Mouse (Mus musculus) kidney, embryonic 14.5 days (tissue): ENCODE data around the gene Kidins220. TPM values are rescaled to one million over a fixed set of nuclear protein-coding genes. Genes with fewer than 3 reads are reported as not detected.

Experiments used
- ATAC-seq: fragments of 200-750 bp; cut with Nextera tagmentation; 2 replicates; pipeline ENCODE4 v1.8.0; 2017; ENCODE audit warnings: moderate number of reproducible peaks, mild to moderate bottlenecking, moderate TSS enrichment, moderate library complexity; ENCODE audit not compliant: low FRiP score, low TSS enrichment
- H3K27ac ChIP-seq: fragments of 300-500 bp; sonication (generic); 2 replicates; pipeline ENCODE4 v1.5.1; 2014; ENCODE audit warnings: low read depth, mild to moderate bottlenecking, low read length, moderate library complexity, mixed read lengths
- H3K27me3 ChIP-seq: fragments of 300-500 bp; sonication (generic); 2 replicates; pipeline ENCODE4 v1.6.1; 2014; ENCODE audit warnings: mild to moderate bottlenecking, low read length; ENCODE audit not compliant: control insufficient read depth, insufficient read depth
- H3K36me3 ChIP-seq: fragments of 300-500 bp; sonication (generic); 2 replicates; pipeline ENCODE4 v1.6.1; 2014; ENCODE audit warnings: low read length, mixed read lengths; ENCODE audit not compliant: control insufficient read depth, insufficient read depth
- H3K4me1 ChIP-seq: fragments of 300-500 bp; sonication (generic); 2 replicates; pipeline ENCODE4 v1.6.1; 2014; ENCODE audit warnings: low read length, mixed read lengths; ENCODE audit not compliant: control insufficient read depth, insufficient read depth
- H3K4me2 ChIP-seq: fragments of 300-500 bp; sonication (generic); replicated peaks from 2 replicates; pipeline ENCODE4 v1.6.1; 2014; ENCODE audit warnings: low read depth, mild to moderate bottlenecking, low read length
- H3K4me3 ChIP-seq: fragments of 300-500 bp; sonication (generic); 2 replicates; pipeline ENCODE4 v1.5.1; 2014; ENCODE audit warnings: mild to moderate bottlenecking, low read length
- H3K9ac ChIP-seq: fragments of 300-500 bp; sonication (generic); 2 replicates; pipeline ENCODE4 v1.6.1; 2014; ENCODE audit warnings: low read depth, mild to moderate bottlenecking, low read length, moderate library complexity
- H3K9me3 ChIP-seq: fragments of 300-500 bp; sonication (generic); 2 replicates; pipeline ENCODE4 v1.6.1; 2016; ENCODE audit warnings: low read length; ENCODE audit not compliant: control insufficient read depth
- WGBS: fragments of 180-500 bp; shearing (Covaris S2); extraction: QIAGEN DNeasy Blood & Tissue Kit; methylation state at CpG from one replicate; pipeline ENCODE4 v1.1.7; 2014; 5-methylcytosine and 5-hydroxymethylcytosine counted together
- polyA plus RNA-seq: library from polyadenylated mRNA; unstranded; fragments of >200 nt; fragmentation: Nextera tagmentation; extraction: Ambion mirVana; gene quantifications from 2 replicates; pipeline ENCODE4 v1.2.1, GENCODE M21; 2014

Gene Kidins220
- polyA plus RNA-seq, 1 experiment from 2014 or later, result 38.2 TPM

DNA sequence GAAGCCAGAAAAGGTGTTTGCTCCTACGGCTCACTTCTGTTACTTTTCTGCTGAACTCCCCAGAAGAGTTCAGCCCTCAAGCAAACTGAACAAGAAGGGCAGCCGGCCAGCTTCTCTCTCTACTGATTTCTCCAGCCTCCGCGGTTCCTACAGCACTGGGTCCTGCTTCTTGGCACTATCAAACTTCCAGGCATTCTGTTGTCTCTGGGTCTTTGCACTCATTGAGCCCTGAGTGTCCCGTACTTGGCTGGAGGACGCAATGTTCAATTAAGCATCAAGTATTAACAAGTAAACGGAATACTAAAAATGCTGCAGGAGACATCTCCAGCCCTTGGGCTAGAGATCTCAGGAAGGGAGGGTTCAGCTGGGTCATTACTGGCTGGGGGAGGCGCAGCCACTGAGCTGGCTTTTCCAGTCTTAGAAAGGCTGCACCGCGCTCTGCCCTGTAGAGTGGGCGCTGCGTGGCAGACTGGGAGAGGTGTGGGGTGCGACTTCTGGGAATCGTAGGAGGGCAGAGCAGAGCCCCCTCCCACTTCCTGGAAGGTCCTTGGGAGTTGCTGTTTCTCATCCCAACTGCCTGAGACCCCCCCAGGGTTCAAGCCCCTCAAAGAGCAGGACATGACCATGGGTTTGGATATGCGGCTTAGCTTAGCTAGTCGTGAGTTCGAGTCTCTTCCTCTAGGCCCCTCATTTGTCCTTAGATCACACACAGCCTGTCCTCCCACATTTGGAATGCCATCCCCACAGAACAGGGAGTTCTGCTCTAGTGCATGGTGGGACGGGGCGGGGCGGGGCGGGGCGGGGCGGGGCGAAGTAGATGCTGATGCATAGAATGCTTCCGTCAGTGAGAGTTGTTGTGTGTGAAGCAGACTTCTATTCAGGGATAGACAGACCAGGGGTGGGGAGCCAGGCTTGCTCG is 108.8 kb downstream of the Kidins220 start:
- 0 out of 2 replicates have a peak, but pooled peaks cover 5% of the 10 kb centered on the region for H3K4me1 ChIP-seq
- H3K27me3 ChIP-seq, result no peaks in the 10 kb centered on the region
- peak overlapping the region; percentile 21; the same call in 1 of the 2 replicates for H3K4me2 ChIP-seq
- H3K9me3 ChIP-seq, result no peaks in the 10 kb centered on the region
- 0 out of 2 replicates have a peak, but pooled peaks have one; percentile 64 for ATAC-seq
- no peaks in the 10 kb centered on the region for H3K36me3 ChIP-seq
- no peak overlapping the region for H3K27ac ChIP-seq
- WGBS, result 38% methylated on average over 26 of the region's 26 CpGs
- H3K4me3 ChIP-seq, result no peak overlapping the region
- no peak overlapping the region for H3K9ac ChIP-seq

- Histone ChIP-seq H3K4me1 (0 out of 2 replicates have a peak, but pooled peaks cover 6% of the 10 kb centered on the region), H3K36me3 (no peaks in the 10 kb centered on the region), H3K4me3 (no peak overlapping the region), H3K27me3 (no peaks in the 10 kb centered on the region), H3K27ac (no peak overlapping the region), H3K4me2 (no peak overlapping the region), H3K9ac (no peak overlapping the region), H3K9me3 (no peaks in the 10 kb centered on the region)
- WGBS, result 50% methylated on average over 4 of the region's 4 CpGs
- ATAC-seq, result no peak
Measured at GRCm38 (mm10) chr12:25086966-25087365, 112.2 kb downstream of the Kidins220 start.

GRCm38 (mm10) chr12:25089433-25089832 is 114.7 kb downstream of the Kidins220 start:
- Histone ChIP-seq H3K9me3 (no peaks in the 10 kb centered on the region), H3K4me1 (peaks cover 12% of the 10 kb centered on the region; the same call in 1 of the 2 replicates), H3K9ac (no peak overlapping the region), H3K36me3 (peaks cover 6% of the 10 kb centered on the region; the same call in 1 of the 2 replicates), H3K4me2 (no peak overlapping the region), H3K27ac (no peak overlapping the region), H3K27me3 (no peaks in the 10 kb centered on the region), H3K4me3 (no peak overlapping the region)
- no peak for ATAC-seq
- WGBS, result 68% methylated on average over 1 of the region's 1 CpGs

DNA sequence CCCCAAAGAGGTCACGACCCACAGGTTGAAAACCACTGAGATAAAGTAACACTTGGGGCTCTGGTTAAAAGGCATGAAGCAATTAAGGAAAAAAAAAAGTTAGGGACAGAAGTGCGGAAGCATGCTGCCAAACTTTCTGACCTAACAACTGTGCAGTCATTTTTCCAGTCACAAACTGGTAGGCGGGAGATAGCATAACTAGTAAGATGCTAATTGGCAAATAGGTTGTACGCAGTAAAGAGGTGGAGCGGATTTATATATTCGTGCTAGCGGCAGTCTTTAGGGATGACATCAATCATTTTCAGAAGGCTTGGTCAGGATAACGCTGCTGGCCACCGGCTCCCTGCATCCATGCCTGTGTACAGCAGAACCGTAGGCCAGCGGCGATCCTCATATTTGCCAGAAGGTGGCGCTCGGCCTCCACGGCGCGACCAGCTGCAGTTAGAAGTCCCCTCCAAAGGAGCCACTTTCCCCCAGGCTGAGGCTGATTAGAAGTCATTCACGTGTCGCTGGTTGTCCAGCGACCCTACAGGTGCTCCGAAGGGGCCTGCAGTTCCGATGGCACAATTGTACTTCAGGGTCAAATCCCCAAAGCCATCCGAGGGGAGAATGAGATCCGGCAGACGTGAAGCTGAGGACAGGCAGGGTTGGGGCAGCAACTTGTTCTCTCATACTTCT is 117.4 kb downstream of the Kidins220 start:
- Histone ChIP-seq H3K4me1 (peaks cover 17% of the 10 kb centered on the region), H3K36me3 (peaks cover 6% of the 10 kb centered on the region; the same call in 1 of the 2 replicates), H3K27me3 (no peaks in the 10 kb centered on the region), H3K9ac (peak overlapping the region; percentile 47; the same call in 1 of the 2 replicates), H3K4me3 (peak overlapping the region; percentile 82), H3K4me2 (peak overlapping the region; percentile 49), H3K9me3 (no peaks in the 10 kb centered on the region), H3K27ac (peak overlapping the region; percentile 56; the same call in 1 of the 2 replicates)
- 6% methylated on average over 25 of the region's 25 CpGs for WGBS
- peak; percentile 69 for ATAC-seq

- peaks cover 6% of the 10 kb centered on the region; the same call in 1 of the 2 replicates for H3K36me3 ChIP-seq
- no peaks in the 10 kb centered on the region for H3K27me3 ChIP-seq
- peaks cover 23% of the 10 kb centered on the region for H3K4me1 ChIP-seq
- H3K9me3 ChIP-seq, result no peaks in the 10 kb centered on the region
- peak overlapping the region; percentile 54; the same call in 1 of the 2 replicates for H3K9ac ChIP-seq
- 1% methylated on average over 16 of the region's 17 CpGs for WGBS
- peak overlapping the region; percentile 82 for H3K4me3 ChIP-seq
- ATAC-seq, result peak; percentile 30
- peak overlapping the region; percentile 67 for H3K27ac ChIP-seq
- H3K4me2 ChIP-seq, result peak overlapping the region; percentile 49
Measured at GRCm38 (mm10) chr12:25092751-25093211, 118.1 kb downstream of the Kidins220 start.

DNA sequence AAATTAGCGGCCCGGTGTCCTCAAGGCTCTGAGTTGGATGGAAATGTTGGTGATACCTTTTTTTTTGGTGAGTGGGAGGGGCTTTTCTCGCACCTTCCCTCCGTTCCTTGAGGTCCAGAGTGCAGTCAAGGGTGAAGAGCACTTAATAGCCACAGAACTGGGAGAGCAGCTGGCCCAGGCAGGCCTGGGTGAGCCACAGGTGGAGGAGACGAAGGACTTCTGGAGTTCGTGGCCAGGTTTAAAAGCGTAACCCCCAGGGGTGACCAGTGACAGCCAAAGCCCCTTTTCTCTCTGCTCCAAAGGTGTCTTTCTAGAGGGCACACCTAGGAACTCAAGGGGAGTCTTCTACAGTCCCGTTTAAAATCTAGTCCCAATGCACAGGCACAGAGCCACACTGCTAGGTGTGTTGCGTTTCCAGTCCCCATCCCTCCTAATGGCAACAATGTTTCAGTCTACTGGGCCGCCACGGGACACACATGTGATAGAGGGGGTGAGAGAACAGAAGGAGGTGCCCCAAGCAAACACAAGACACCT is 118.6 kb downstream of the Kidins220 start:
- peaks cover 6% of the 10 kb centered on the region; the same call in 1 of the 2 replicates for H3K36me3 ChIP-seq
- H3K4me2 ChIP-seq, result peak overlapping the region; percentile 49
- ATAC-seq, result no peak
- H3K9me3 ChIP-seq, result no peaks in the 10 kb centered on the region
- WGBS, result 10% methylated on average over 11 of the region's 11 CpGs
- H3K4me1 ChIP-seq, result peaks cover 28% of the 10 kb centered on the region
- peak overlapping the region; percentile 67 for H3K27ac ChIP-seq
- H3K4me3 ChIP-seq, result peak overlapping the region; percentile 82
- H3K27me3 ChIP-seq, result no peaks in the 10 kb centered on the region
- peak overlapping the region; percentile 54 for H3K9ac ChIP-seq

DNA sequence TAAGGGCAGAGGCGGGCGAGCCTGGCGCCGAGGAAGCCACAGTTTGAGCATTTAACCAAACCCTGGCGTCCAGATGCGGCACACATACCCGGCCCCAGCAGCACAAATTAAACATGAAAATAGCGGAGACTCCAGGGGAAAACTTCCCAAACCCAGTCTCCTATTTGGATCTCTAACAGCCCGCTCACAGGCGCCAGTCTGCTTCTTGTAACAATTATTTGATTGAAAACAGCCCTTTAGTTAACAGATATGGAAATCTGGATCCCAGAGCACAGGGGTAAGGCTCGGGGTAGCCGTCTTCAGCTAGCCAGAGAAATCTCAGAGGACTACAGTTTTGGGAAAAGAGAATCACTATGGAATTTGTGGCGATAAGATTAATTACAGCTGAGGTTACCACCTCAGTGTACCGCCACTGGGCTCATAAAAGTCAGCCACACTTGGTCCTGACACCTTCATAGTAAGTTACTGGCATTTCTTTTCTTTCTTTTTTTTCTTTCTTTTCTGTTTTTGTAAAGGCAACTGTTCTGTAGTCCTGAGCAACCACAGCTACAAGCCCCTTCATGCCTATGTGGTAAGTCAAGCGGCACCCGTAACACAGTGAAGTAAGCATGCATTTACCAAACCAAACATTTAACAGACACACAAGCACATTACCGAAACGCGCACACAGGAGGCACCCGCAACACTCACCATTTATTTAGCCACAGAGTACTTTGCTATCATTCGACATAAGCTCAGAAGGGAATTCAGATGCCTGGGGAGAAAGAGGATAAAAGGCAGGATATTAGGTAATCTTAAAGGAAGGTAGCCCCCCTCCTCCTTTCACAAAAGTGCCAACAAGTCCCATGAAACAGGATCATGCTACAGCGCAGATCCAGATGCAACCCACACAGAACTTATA is 120.1 kb downstream of the Kidins220 start:
- H3K4me2 ChIP-seq, result peak overlapping the region; percentile 58
- peak overlapping the region; percentile 85 for H3K9ac ChIP-seq
- H3K27ac ChIP-seq, result peak overlapping the region; percentile 98
- no peaks in the 10 kb centered on the region for H3K27me3 ChIP-seq
- peaks cover 6% of the 10 kb centered on the region; the same call in 1 of the 2 replicates for H3K36me3 ChIP-seq
- H3K4me1 ChIP-seq, result peaks cover 31% of the 10 kb centered on the region
- H3K9me3 ChIP-seq, result no peaks in the 10 kb centered on the region
- no peak for ATAC-seq
- H3K4me3 ChIP-seq, result peak overlapping the region; percentile 82
- under 1% methylated on average over 22 of the region's 22 CpGs for WGBS

GRCm38 (mm10) chr12:25095538-25095937 is 120.8 kb downstream of the Kidins220 start:
- WGBS, result under 1% methylated on average over 19 of the region's 19 CpGs

More at GRCm38 (mm10) chr12:25095538-25095937, 120.8 kb downstream of the Kidins220 start:
- ATAC-seq, result no peak
- peak overlapping the region; percentile 82 for H3K4me3 ChIP-seq
- H3K27ac ChIP-seq, result peak overlapping the region; percentile 98
- no peaks in the 10 kb centered on the region for H3K9me3 ChIP-seq
- H3K4me1 ChIP-seq, result peaks cover 31% of the 10 kb centered on the region
- peak overlapping the region; percentile 58 for H3K4me2 ChIP-seq
- no peaks in the 10 kb centered on the region for H3K27me3 ChIP-seq
- peaks cover 6% of the 10 kb centered on the region; the same call in 1 of the 2 replicates for H3K36me3 ChIP-seq
- H3K9ac ChIP-seq, result peak overlapping the region; percentile 85
